Mouse (Mus musculus) liver, embryonic 14 days (tissue): ENCODE results near the gene Gsdmc3. TPM values are rescaled to one million over a fixed set of nuclear protein-coding genes. Genes with fewer than 3 reads are reported as not detected.

Source experiments
- polyA plus RNA-seq: library from polyadenylated mRNA; depleted of rRNA; stranded (reverse); fragments of >200 nt; gene quantifications from 2 replicates; pipeline ENCODE4 v1.2.3, GENCODE M21; 2012; rRNA removed

Gene Gsdmc3
- polyA plus RNA-seq, result not detected in 2 replicates

GRCm38 (mm10) chr15:63878458-63878857 lies at the start of gene Gsdmc3:
Gene Gsdmc3 (minus strand): TSS chr15:63878558.

DNA sequence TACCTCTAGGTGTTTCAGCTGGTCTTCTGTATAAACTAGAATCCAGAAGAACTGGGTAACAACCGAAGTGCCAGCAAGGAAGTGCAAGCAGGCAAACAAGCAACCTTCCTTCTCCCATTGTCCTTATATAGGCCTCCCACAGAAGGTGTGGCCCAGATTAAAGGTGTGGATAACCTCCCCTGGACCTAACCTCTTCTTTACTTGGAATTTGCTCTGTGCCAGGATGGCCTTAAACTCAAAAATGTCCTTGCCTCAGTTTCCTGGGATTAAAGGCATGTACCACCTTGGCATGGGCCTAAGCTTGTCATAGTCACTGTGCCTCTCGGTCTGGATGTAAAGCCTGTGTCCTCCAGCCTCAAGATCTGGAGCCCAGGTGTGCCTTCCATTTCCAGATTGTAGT lies 33.8 kb upstream of the Gsdmc3 start, which contains the start of gene Gsdmc4:
Gene Gsdmc4, minus strand, starts transcription at position 101 of the 400 bp plus-strand sequence.

Other genes starting within 250 kb of the Gsdmc3 start
- not detected in 2 replicates for gene Gsdmc2, start 33.4 kb downstream of the Gsdmc3 start, polyA plus RNA-seq
- 0.01 TPM in 1 of 2 replicates, not detected in the other for gene Gsdmc4, start 33.7 kb upstream of the Gsdmc3 start, polyA plus RNA-seq
- gene Fam49b, start 181.9 kb upstream of the Gsdmc3 start, polyA plus RNA-seq, result 26.3 and 29.1 TPM in 2 replicates